ENCODE assay signal across 19 mouse cellular contexts in genomic region chr7:79798606-79799005, GRCm38 (mm10). TPM values are rescaled to one million over a fixed set of nuclear protein-coding genes. Genes with fewer than 3 reads are reported as not detected.
DNase-seq lines count a peak whose midpoint lies in the region; ATAC-seq and TF ChIP-seq lines count a peak whose summit lies in the region.
"Had no signal": no experiment of that assay in that cellular context is flagged by ENCODE, and none has a peak within 500 bp of the region (broad histone marks: within the 10 kb centered on the region; RNA-seq: fewer than 3 reads in every experiment).

No protein-coding gene starts in this region.

- TF ChIP-seq CTCF in intestine, postnatal 0 days (IDR thresholded peaks at IDR 0.05; ENCODE audit: low read depth), result no peak

- H3K9ac ChIP-seq in forebrain, embryonic 11.5 days (ENCODE audit: low read length), result no peak overlapping the region
- no peak overlapping the region for H3K9ac ChIP-seq in intestine, embryonic 16.5 days (ENCODE audit: low read depth, low read length)
- H3K9ac ChIP-seq in intestine, postnatal 0 days (ENCODE audit: low read depth, low read length), result no peak overlapping the region
- H3K9ac ChIP-seq: heart, embryonic 13.5 days; hindbrain, embryonic 15.5 days; liver, embryonic 12.5 days had no signal

- no peak overlapping the region for H3K4me3 ChIP-seq in forebrain, embryonic 10.5 days
- no peak overlapping the region for H3K4me3 ChIP-seq in forebrain, embryonic 11.5 days (ENCODE audit: low read depth, low read length)
- no peak overlapping the region for H3K4me3 ChIP-seq in intestine, embryonic 16.5 days (ENCODE audit: low read length)
- no peak overlapping the region for H3K4me3 ChIP-seq in intestine, postnatal 0 days (ENCODE audit: low read depth, low read length)
- no peak overlapping the region for H3K4me3 ChIP-seq in embryonic facial prominence, embryonic 10.5 days
- H3K4me3 ChIP-seq: heart, embryonic 13.5 days; hindbrain, embryonic 15.5 days; liver, embryonic 12.5 days; megakaryocyte, embryonic 14.5 days had no signal

- H3K4me2 ChIP-seq in forebrain, embryonic 11.5 days (ENCODE audit: low read depth, low read length, severe bottlenecking), result no peak overlapping the region
- no peak overlapping the region for H3K4me2 ChIP-seq in intestine, embryonic 16.5 days (ENCODE audit: low read depth, low read length)
- H3K4me2 ChIP-seq in intestine, postnatal 0 days (replicated peaks; ENCODE audit: low read depth), result no peak overlapping the region
- H3K4me2 ChIP-seq: heart, embryonic 13.5 days; hindbrain, embryonic 15.5 days; liver, embryonic 12.5 days had no signal

- DNase-seq in forebrain, embryonic 10.5 days (ENCODE audit: extremely low spot score, low spot score), result no peak
- no peak for DNase-seq in forebrain, embryonic 11.5 days (ENCODE audit: low spot score)
- DNase-seq in embryonic facial prominence, embryonic 10.5 days (ENCODE audit: low spot score), result peak; percentile 50
- DNase-seq in retina, postnatal 7 days (ENCODE audit: low read depth, low spot score), result peak; percentile 73
- no peak for DNase-seq in left cerebral cortex, adult 9 months (ENCODE audit: low spot score in 2 of 2)

- WGBS in forebrain, embryonic 10.5 days, result 33% methylated on average over 5 of the region's 5 CpGs
- WGBS in forebrain, embryonic 11.5 days, result 34% methylated on average over 5 of the region's 5 CpGs
- WGBS in intestine, embryonic 16.5 days, result 30% methylated on average over 5 of the region's 5 CpGs
- 42% methylated on average over 5 of the region's 5 CpGs for WGBS in intestine, postnatal 0 days
- WGBS in embryonic facial prominence, embryonic 10.5 days, result 21% methylated on average over 5 of the region's 5 CpGs

- no peak for ATAC-seq in forebrain, embryonic 11.5 days (replicated peaks; ENCODE audit: low FRiP score)
- peak; percentile 13; the same call in 1 of the 2 replicates for ATAC-seq in intestine, embryonic 16.5 days
- no peak for ATAC-seq in intestine, postnatal 0 days
- ATAC-seq: activated CD4-positive, CD25-positive, alpha-beta regulatory T cell, adult 4 months; inflammation-experienced regulatory T-cells, adult 6 months; liver, embryonic 12.5 days; lung, postnatal 0 days had no signal

- H3K9me3 ChIP-seq in forebrain, embryonic 10.5 days, result no peaks in the 10 kb centered on the region
- no peaks in the 10 kb centered on the region for H3K9me3 ChIP-seq in forebrain, embryonic 11.5 days (ENCODE audit: control insufficient read depth, low read length)
- no peaks in the 10 kb centered on the region for H3K9me3 ChIP-seq in intestine, embryonic 16.5 days (ENCODE audit: control insufficient read depth, low read length)
- H3K9me3 ChIP-seq in intestine, postnatal 0 days (ENCODE audit: control insufficient read depth), result no peaks in the 10 kb centered on the region
- no peaks in the 10 kb centered on the region for H3K9me3 ChIP-seq in embryonic facial prominence, embryonic 10.5 days
- H3K9me3 ChIP-seq: heart, embryonic 13.5 days; hindbrain, embryonic 15.5 days; liver, embryonic 12.5 days; megakaryocyte, embryonic 14.5 days had no signal

- H3K36me3 ChIP-seq in forebrain, embryonic 10.5 days (replicated peaks), result no peaks in the 10 kb centered on the region
- H3K36me3 ChIP-seq in forebrain, embryonic 11.5 days (ENCODE audit: control insufficient read depth, insufficient read depth, low read length), result no peaks in the 10 kb centered on the region
- no peaks in the 10 kb centered on the region for H3K36me3 ChIP-seq in intestine, embryonic 16.5 days (ENCODE audit: control insufficient read depth, insufficient read depth, low read length)
- no peaks in the 10 kb centered on the region for H3K36me3 ChIP-seq in intestine, postnatal 0 days (ENCODE audit: control insufficient read depth, insufficient read depth)
- H3K36me3 ChIP-seq in embryonic facial prominence, embryonic 10.5 days (replicated peaks), result no peaks in the 10 kb centered on the region
- H3K36me3 ChIP-seq: heart, embryonic 13.5 days; hindbrain, embryonic 15.5 days; liver, embryonic 12.5 days had no signal

- peak overlapping the region; percentile 6; the same call in 1 of the 2 replicates for H3K27ac ChIP-seq in forebrain, embryonic 10.5 days
- H3K27ac ChIP-seq in forebrain, embryonic 11.5 days (ENCODE audit: low read depth, low read length), result no peak overlapping the region
- no peak overlapping the region for H3K27ac ChIP-seq in intestine, embryonic 16.5 days (ENCODE audit: low read length)
- no peak overlapping the region for H3K27ac ChIP-seq in intestine, postnatal 0 days (ENCODE audit: low read depth, low read length)
- no peak overlapping the region for H3K27ac ChIP-seq in embryonic facial prominence, embryonic 10.5 days (replicated peaks)
- H3K27ac ChIP-seq: heart, embryonic 13.5 days; hindbrain, embryonic 15.5 days; liver, embryonic 12.5 days had no signal

- H3K27me3 ChIP-seq in forebrain, embryonic 10.5 days (ENCODE audit: poor library complexity, severe bottlenecking), result peaks cover 64% of the 10 kb centered on the region
- H3K27me3 ChIP-seq in forebrain, embryonic 11.5 days (ENCODE audit: control insufficient read depth, insufficient read depth, low read length), result peaks cover 6% of the 10 kb centered on the region
- H3K27me3 ChIP-seq in intestine, embryonic 16.5 days (replicated peaks; ENCODE audit: control insufficient read depth, insufficient read depth, low read length), result peaks cover 5% of the 10 kb centered on the region; the same call in 1 of the 2 replicates
- H3K27me3 ChIP-seq in intestine, postnatal 0 days (replicated peaks; ENCODE audit: control insufficient read depth, insufficient read depth, low read length), result 0 out of 2 replicates have a peak, but pooled peaks cover 4% of the 10 kb centered on the region
- H3K27me3 ChIP-seq in embryonic facial prominence, embryonic 10.5 days (replicated peaks; ENCODE audit: low read depth, poor library complexity, severe bottlenecking), result peaks cover 62% of the 10 kb centered on the region

- peaks cover 39% of the 10 kb centered on the region for H3K4me1 ChIP-seq in forebrain, embryonic 10.5 days
- no peaks in the 10 kb centered on the region for H3K4me1 ChIP-seq in forebrain, embryonic 11.5 days (replicated peaks; ENCODE audit: control insufficient read depth, insufficient read depth, low read length)
- no peaks in the 10 kb centered on the region for H3K4me1 ChIP-seq in intestine, embryonic 16.5 days (ENCODE audit: control insufficient read depth, insufficient read depth, low read length)
- no peaks in the 10 kb centered on the region for H3K4me1 ChIP-seq in intestine, postnatal 0 days (replicated peaks; ENCODE audit: control insufficient read depth, insufficient read depth, low read length)
- H3K4me1 ChIP-seq in embryonic facial prominence, embryonic 10.5 days, result peaks cover 47% of the 10 kb centered on the region
- H3K4me1 ChIP-seq: hindbrain, embryonic 15.5 days; liver, embryonic 12.5 days had no signal

RNA-seq across cellular contexts. Expression of gene Mesp1, which starts 5.0 kb away (rescaled TPM):
- not detected in 2 replicates for polyA plus RNA-seq in forebrain, embryonic 10.5 days (2016; fragmentation: Nextera tagmentation; extraction: Ambion mirVana)
- polyA plus RNA-seq in forebrain, embryonic 11.5 days (2014; fragmentation: Nextera tagmentation; extraction: Ambion mirVana), result 0.15 TPM in 1 of 2 replicates, not detected in the other
- polyA plus RNA-seq in intestine, embryonic 16.5 days (2015; fragmentation: Nextera tagmentation; extraction: Ambion mirVana), result 0.28 TPM in 1 of 2 replicates, not detected in the other
- 0.21 and 0.27 TPM in 2 replicates for polyA plus RNA-seq in intestine, postnatal 0 days (2015; fragmentation: Nextera tagmentation; extraction: Ambion mirVana)
- polyA plus RNA-seq in embryonic facial prominence, embryonic 10.5 days (2016; fragmentation: Nextera tagmentation; extraction: Ambion mirVana), result 0.11 TPM in 1 of 2 replicates, not detected in the other
- polyA plus RNA-seq: activated CD4-positive, CD25-positive, alpha-beta regulatory T cell, adult 4 months; adrenal gland, adult 2 months; brain, embryonic 14.5 days; inflammation-experienced regulatory T-cells, adult 6 months; kidney, adult 2 months; kidney, embryonic 16.5 days; liver, embryonic 12.5 days; neural tube, embryonic 14.5 days had no signal

RNA-seq across cellular contexts. Expression of gene Mesp2, which starts 11.9 kb away (rescaled TPM):
- 0.40 and 0.79 TPM in 2 replicates for polyA plus RNA-seq in forebrain, embryonic 10.5 days (2016; fragmentation: Nextera tagmentation; extraction: Ambion mirVana)
- polyA plus RNA-seq in forebrain, embryonic 11.5 days (2014; fragmentation: Nextera tagmentation; extraction: Ambion mirVana), result 0.37 and 0.89 TPM in 2 replicates
- 2.6 and 3.1 TPM in 2 replicates for polyA plus RNA-seq in intestine, embryonic 16.5 days (2015; fragmentation: Nextera tagmentation; extraction: Ambion mirVana)
- 1.7 and 1.9 TPM in 2 replicates for polyA plus RNA-seq in intestine, postnatal 0 days (2015; fragmentation: Nextera tagmentation; extraction: Ambion mirVana)
- 0.34 and 0.36 TPM in 2 replicates for polyA plus RNA-seq in embryonic facial prominence, embryonic 10.5 days (2016; fragmentation: Nextera tagmentation; extraction: Ambion mirVana)
- polyA plus RNA-seq: activated CD4-positive, CD25-positive, alpha-beta regulatory T cell, adult 4 months had no signal

RNA-seq across cellular contexts. Expression of gene Wdr93, which starts 55.6 kb away (rescaled TPM):
- 0.34 and 0.45 TPM in 2 replicates for polyA plus RNA-seq in forebrain, embryonic 10.5 days (2016; fragmentation: Nextera tagmentation; extraction: Ambion mirVana)
- 0.21 and 0.37 TPM in 2 replicates for polyA plus RNA-seq in forebrain, embryonic 11.5 days (2014; fragmentation: Nextera tagmentation; extraction: Ambion mirVana)
- 0.15 and 0.24 TPM in 2 replicates for polyA plus RNA-seq in intestine, embryonic 16.5 days (2015; fragmentation: Nextera tagmentation; extraction: Ambion mirVana)
- polyA plus RNA-seq in intestine, postnatal 0 days (2015; fragmentation: Nextera tagmentation; extraction: Ambion mirVana), result 0.05 TPM in 1 of 2 replicates, not detected in the other
- polyA plus RNA-seq in embryonic facial prominence, embryonic 10.5 days (2016; fragmentation: Nextera tagmentation; extraction: Ambion mirVana), result 0.38 and 0.45 TPM in 2 replicates

RNA-seq across cellular contexts. Expression of gene Pex11a, which starts 55.7 kb away (rescaled TPM):
- 9.6 and 11.0 TPM in 2 replicates for polyA plus RNA-seq in forebrain, embryonic 10.5 days (2016; fragmentation: Nextera tagmentation; extraction: Ambion mirVana)
- 7.6 and 8.7 TPM in 2 replicates for polyA plus RNA-seq in forebrain, embryonic 11.5 days (2014; fragmentation: Nextera tagmentation; extraction: Ambion mirVana)
- 12.7 and 12.8 TPM in 2 replicates for polyA plus RNA-seq in intestine, embryonic 16.5 days (2015; fragmentation: Nextera tagmentation; extraction: Ambion mirVana)
- 22.6 and 23.3 TPM in 2 replicates for polyA plus RNA-seq in intestine, postnatal 0 days (2015; fragmentation: Nextera tagmentation; extraction: Ambion mirVana)
- polyA plus RNA-seq in embryonic facial prominence, embryonic 10.5 days (2016; fragmentation: Nextera tagmentation; extraction: Ambion mirVana), result 7.2 and 8.4 TPM in 2 replicates

Comparison
In these comparisons a context has a peak if more than half of its experiments do, and no peak if none do; other contexts are left out.
1. DNase-seq: peak in embryonic facial prominence, embryonic 10.5 days (single experiment) and retina, postnatal 7 days (single experiment); none in forebrain, embryonic 10.5 days (single experiment), forebrain, embryonic 11.5 days (single experiment) and left cerebral cortex, adult 9 months (0 of 2).